Mouse (Mus musculus): ENCODE results near the gene Krt19. TPM values are rescaled to one million over a fixed set of nuclear protein-coding genes. Genes with fewer than 3 reads are reported as not detected.

Krt19 gene
- polyA plus RNA-seq, 1 experiment from 2014 or later, result 12.4 TPM

DNA sequence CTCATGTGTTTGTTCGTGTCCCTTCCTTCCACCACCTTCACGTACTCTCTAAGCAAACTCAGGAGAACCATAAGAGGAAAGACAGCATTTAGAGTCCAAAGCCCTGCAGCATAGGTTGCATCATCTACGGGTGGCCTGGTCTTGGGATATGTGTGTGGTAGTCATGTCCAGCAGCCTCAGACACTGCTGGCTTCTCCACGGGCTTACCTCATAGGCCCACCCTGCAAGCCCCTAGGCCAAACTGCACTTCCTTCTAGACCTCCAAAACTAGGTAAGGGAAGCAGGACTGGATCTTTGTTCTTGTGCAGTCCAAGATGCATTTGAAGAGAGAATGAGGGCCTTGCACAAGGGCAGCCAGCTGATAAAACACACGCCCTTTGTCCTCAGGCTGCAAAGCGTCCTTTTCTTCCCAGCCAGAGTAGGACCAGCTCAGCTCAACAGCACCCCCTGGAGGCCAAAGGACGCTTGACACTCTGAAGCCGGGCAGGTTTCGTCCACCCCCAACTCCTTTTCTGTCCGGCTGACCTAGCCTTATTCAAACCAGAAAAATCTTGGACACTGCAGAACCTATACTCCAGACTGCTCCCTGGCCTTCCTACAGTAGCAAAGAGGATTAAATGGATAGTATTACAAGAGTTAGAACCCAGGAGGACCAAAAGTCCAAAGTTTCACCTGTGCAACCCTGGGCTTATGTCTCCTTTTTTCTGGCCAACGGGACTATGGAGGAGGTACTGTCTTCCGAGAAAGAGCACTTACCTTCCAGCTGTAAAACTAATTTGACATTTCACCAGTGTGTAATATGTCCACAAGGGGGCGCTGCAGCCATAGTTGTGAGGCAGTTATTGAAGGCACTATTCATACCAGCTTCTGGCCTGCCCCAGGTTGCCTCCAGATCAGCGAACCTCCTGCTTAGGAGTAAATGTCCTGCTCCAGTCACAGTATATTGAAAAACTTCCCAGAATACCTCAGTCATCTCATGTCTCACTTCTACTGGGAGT, 20.6 kb upstream of the Krt19 start:
- Histone ChIP-seq H3K36me3 (ENCODE audit: control insufficient read depth, insufficient read depth, low read length) (no peaks in the 10 kb centered on the region), H3K4me3 (ENCODE audit: low read depth, low read length) (no peak overlapping the region), H3K4me2 (no peak overlapping the region), H3K9ac (ENCODE audit: low read depth, low read length) (no peak overlapping the region), H3K27ac (ENCODE audit: low read depth, low read length) (no peak overlapping the region), H3K9me3 (ENCODE audit: control insufficient read depth, low read length) (no peaks in the 10 kb centered on the region), H3K4me1 (replicated peaks; ENCODE audit: control insufficient read depth, insufficient read depth, low read length) (0 out of 2 replicates have a peak, but pooled peaks cover 4% of the 10 kb centered on the region), H3K27me3 (replicated peaks; ENCODE audit: control insufficient read depth, insufficient read depth, low read length) (no peaks in the 10 kb centered on the region)
- 27% methylated on average over 14 of the region's 14 CpGs for WGBS
- DNase-seq (ENCODE audit: low spot score), result peak; percentile 65
- ATAC-seq (replicated peaks; ENCODE audit: low FRiP score), result peak; percentile 36

DNA sequence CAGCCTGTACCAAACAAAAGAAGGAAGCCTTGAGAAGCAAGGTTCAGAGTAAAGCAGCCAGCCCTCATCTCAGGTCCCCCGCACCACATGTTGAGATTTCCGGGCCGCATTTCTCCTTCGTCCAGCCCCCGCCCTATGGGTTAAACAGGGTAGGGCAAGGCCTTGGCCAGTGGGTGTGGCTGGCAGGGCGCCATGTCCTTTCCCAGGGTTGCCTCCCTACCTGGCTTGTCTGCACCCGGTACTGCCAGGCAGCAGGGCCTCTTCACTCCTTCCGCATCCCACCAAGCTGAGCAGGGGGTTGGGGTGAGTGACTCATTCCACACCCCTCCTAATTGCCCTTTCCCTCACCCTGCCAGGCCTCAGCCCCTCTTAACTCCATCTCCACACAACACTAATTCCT, 19.6 kb upstream of the Krt19 start:
- Histone ChIP-seq H3K27ac (ENCODE audit: low read depth, low read length) (no peak overlapping the region), H3K4me1 (replicated peaks; ENCODE audit: control insufficient read depth, insufficient read depth, low read length) (0 out of 2 replicates have a peak, but pooled peaks cover 5% of the 10 kb centered on the region)
- DNase-seq (ENCODE audit: low spot score), result no peak

DNA sequence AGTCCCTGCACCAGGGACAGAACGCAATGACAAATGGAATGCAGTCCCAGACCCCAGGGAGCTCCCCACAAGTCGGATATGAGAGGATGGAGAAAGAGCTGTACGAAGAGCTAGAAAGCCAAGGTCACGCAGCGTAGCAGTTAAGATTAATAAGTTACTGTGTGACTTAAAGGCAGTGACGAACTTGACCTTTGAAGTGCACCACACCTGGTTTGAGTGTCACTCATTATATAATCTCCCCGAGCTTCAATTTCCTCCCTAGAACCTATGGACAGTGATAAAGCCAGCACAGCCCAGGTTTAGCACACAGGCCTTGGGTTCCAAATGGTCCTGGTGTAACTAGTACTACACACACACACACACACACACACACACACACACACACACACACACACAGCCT, 15.9 kb upstream of the Krt19 start:
- Histone ChIP-seq H3K9ac (ENCODE audit: low read depth, low read length) (no peak overlapping the region), H3K4me1 (replicated peaks; ENCODE audit: control insufficient read depth, insufficient read depth, low read length) (0 out of 2 replicates have a peak, but pooled peaks cover 5% of the 10 kb centered on the region), H3K4me3 (ENCODE audit: low read depth, low read length) (no peak overlapping the region), H3K9me3 (ENCODE audit: control insufficient read depth, low read length) (no peaks in the 10 kb centered on the region), H3K27ac (ENCODE audit: low read depth, low read length) (no peak overlapping the region), H3K36me3 (ENCODE audit: control insufficient read depth, insufficient read depth, low read length) (no peaks in the 10 kb centered on the region), H3K27me3 (replicated peaks; ENCODE audit: control insufficient read depth, insufficient read depth, low read length) (no peaks in the 10 kb centered on the region), H3K4me2 (no peak overlapping the region)
- 50% methylated on average over 7 of the region's 7 CpGs for WGBS
- DNase-seq (ENCODE audit: low spot score) (no peak), ATAC-seq (replicated peaks; ENCODE audit: low FRiP score) (no peak)

More for the DNA sequence above, 19.6 kb upstream of the Krt19 start:
- ATAC-seq (replicated peaks; ENCODE audit: low FRiP score), result no peak
- Histone ChIP-seq H3K9me3 (ENCODE audit: control insufficient read depth, low read length) (no peaks in the 10 kb centered on the region), H3K27me3 (replicated peaks; ENCODE audit: control insufficient read depth, insufficient read depth, low read length) (no peaks in the 10 kb centered on the region), H3K4me2 (no peak overlapping the region), H3K4me3 (ENCODE audit: low read depth, low read length) (no peak overlapping the region), H3K9ac (ENCODE audit: low read depth, low read length) (no peak overlapping the region), H3K36me3 (ENCODE audit: control insufficient read depth, insufficient read depth, low read length) (no peaks in the 10 kb centered on the region)
- 63% methylated on average over 8 of the region's 8 CpGs for WGBS

DNA sequence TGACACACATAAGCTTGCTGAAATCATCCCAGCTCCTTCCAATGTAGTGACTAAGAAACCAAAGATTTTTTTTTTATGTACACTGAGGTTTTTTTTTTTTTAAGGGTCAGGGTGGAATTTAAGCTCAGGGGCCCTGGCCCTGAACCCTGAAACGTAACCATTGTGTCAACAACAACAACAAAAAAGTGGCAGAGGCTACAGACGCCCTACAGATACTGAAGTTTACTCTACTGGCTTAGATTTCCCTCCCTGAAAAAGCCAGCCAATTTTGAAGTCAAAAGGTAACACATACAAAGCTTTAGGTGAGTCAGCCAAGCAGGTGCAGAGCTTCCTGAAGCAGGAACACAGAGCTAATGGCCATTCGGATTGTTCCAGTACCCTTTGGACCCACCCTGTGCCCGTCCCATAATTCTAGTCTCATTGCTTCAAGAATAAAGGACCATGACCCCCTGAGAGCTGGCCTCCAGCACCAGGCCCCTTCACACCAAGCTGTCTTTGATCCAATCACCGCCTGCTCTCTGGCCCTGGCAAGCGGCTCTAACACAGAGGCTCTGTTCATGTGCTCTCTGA, 9.5 kb upstream of the Krt19 start:
- 63% methylated on average over 6 of the region's 6 CpGs for WGBS
- no peaks in the 10 kb centered on the region for H3K36me3 ChIP-seq (ENCODE audit: control insufficient read depth, insufficient read depth, low read length)
- no peaks in the 10 kb centered on the region for H3K9me3 ChIP-seq (ENCODE audit: control insufficient read depth, low read length)
- no peaks in the 10 kb centered on the region for H3K4me1 ChIP-seq (replicated peaks; ENCODE audit: control insufficient read depth, insufficient read depth, low read length)
- no peak for DNase-seq (ENCODE audit: low spot score)
- H3K4me2 ChIP-seq, result no peak overlapping the region
- no peaks in the 10 kb centered on the region for H3K27me3 ChIP-seq (replicated peaks; ENCODE audit: control insufficient read depth, insufficient read depth, low read length)
- no peak overlapping the region for H3K4me3 ChIP-seq (ENCODE audit: low read depth, low read length)
- H3K9ac ChIP-seq (ENCODE audit: low read depth, low read length), result no peak overlapping the region
- no peak for ATAC-seq (replicated peaks; ENCODE audit: low FRiP score)
- H3K27ac ChIP-seq (ENCODE audit: low read depth, low read length), result no peak overlapping the region

DNA sequence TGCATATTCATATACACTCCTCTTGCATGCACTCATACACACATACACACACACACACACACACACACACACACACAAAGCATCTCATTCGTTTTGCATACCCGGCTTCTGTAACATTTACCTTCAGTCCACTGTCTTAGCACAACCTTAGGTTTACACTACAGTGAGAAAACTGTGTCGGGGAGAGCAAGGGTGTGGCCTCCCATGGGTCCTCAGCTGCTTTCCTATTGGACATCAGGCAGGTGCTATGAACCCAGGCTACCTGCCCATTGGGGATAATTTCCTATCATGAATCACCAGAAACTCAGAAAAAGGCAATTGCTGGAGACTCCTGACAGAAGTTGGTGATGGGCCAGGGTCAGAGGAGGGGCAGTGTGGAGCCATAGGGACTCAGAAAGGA, 8.9 kb upstream of the Krt19 start:
- WGBS, result 81% methylated on average over 3 of the region's 3 CpGs
- no peak overlapping the region for H3K27ac ChIP-seq (ENCODE audit: low read depth, low read length)
- H3K4me2 ChIP-seq, result no peak overlapping the region
- no peak for ATAC-seq (replicated peaks; ENCODE audit: low FRiP score)
- no peak overlapping the region for H3K4me3 ChIP-seq (ENCODE audit: low read depth, low read length)
- no peaks in the 10 kb centered on the region for H3K27me3 ChIP-seq (replicated peaks; ENCODE audit: control insufficient read depth, insufficient read depth, low read length)
- DNase-seq (ENCODE audit: low spot score), result no peak
- no peaks in the 10 kb centered on the region for H3K4me1 ChIP-seq (replicated peaks; ENCODE audit: control insufficient read depth, insufficient read depth, low read length)
- H3K9ac ChIP-seq (ENCODE audit: low read depth, low read length), result no peak overlapping the region
- no peaks in the 10 kb centered on the region for H3K36me3 ChIP-seq (ENCODE audit: control insufficient read depth, insufficient read depth, low read length)
- H3K9me3 ChIP-seq (ENCODE audit: control insufficient read depth, low read length), result no peaks in the 10 kb centered on the region

DNA sequence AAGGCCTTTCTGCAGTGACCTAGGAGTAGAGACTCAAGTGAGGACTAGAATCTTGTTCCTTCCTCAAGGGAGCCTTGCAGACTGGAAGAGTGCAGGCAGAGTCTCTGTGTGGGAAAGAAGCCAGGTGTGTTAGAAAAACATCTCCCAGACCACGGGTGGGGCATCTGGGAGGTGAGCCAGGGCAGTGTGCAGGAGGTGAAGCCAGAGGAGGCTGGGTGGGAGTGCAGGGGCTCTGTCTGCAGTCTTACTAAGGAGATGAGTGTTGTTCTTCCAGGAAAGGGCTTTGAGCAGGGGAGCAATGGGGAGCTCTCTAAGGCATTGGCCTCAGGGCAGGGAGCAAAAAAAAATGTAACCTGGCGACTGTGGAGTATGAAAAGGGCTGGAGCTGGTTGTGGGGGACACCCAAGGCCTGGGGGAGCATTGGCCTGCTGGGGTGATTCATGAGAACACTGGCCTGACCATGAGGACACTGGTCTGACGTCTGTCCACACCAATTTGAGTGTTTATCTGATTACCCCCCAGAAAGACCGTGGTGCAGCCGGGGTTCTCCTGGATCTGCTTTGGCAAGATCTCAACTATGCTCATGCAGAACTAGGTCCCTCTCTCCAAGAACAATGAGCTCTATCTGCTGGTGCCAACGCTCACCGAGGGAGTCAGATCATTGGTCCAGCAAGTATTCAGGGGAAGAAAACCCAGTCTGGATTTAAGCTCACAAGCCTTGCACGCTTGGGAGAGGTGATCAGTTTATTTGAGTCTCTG, 7.2 kb upstream of the Krt19 start:
- H3K36me3 ChIP-seq (ENCODE audit: control insufficient read depth, insufficient read depth, low read length), result no peaks in the 10 kb centered on the region
- H3K4me2 ChIP-seq, result no peak overlapping the region
- no peak overlapping the region for H3K9ac ChIP-seq (ENCODE audit: low read depth, low read length)
- WGBS, result 65% methylated on average over 8 of the region's 8 CpGs
- no peaks in the 10 kb centered on the region for H3K27me3 ChIP-seq (replicated peaks; ENCODE audit: control insufficient read depth, insufficient read depth, low read length)
- H3K9me3 ChIP-seq (ENCODE audit: control insufficient read depth, low read length), result no peaks in the 10 kb centered on the region
- H3K4me3 ChIP-seq (ENCODE audit: low read depth, low read length), result no peak overlapping the region
- no peak for DNase-seq (ENCODE audit: low spot score)
- no peak overlapping the region for H3K27ac ChIP-seq (ENCODE audit: low read depth, low read length)
- no peaks in the 10 kb centered on the region for H3K4me1 ChIP-seq (replicated peaks; ENCODE audit: control insufficient read depth, insufficient read depth, low read length)
- ATAC-seq (replicated peaks; ENCODE audit: low FRiP score), result no peak

DNA sequence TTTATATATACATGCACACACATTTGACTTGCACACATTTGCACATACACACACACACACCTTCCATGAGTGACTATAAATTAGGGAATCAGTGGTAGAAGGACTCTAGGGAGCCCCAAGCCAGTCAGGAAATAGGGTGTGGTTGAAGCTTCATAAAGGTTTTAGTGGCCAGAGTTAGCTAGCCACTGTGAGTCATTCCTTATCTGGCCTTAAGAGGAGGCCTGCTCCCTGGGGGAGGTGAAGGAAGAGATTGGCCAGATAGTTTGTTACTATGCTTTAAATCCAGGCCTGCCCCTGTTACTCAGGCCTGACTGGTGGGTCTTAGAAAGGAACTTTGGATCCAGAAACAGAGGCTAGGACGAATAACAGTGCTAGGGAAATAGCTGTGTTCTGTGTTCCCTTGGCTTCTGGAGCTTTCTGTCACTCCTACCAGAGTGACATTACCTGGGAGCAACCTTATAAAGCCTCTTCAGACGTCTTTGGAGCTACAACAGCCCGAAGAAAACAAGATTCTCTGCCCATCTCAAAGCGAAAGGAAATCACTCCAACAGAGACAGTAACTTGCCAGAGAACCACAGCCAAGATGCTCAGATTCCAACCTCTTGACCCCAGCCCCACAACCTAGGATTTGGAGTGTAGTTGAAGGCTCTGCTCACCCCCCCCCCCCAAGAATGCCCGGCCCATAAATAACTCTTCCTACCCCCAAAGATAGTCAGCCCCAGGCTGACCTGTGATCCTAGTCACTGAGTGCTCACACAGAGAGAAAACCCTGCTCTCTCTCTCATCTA, 705 bp downstream of the Krt19 start:
- Histone ChIP-seq H3K4me2 (no peak overlapping the region), H3K4me3 (ENCODE audit: low read depth, low read length) (no peak overlapping the region), H3K9me3 (ENCODE audit: control insufficient read depth, low read length) (no peaks in the 10 kb centered on the region), H3K27me3 (replicated peaks; ENCODE audit: control insufficient read depth, insufficient read depth, low read length) (peaks cover 24% of the 10 kb centered on the region), H3K4me1 (replicated peaks; ENCODE audit: control insufficient read depth, insufficient read depth, low read length) (no peaks in the 10 kb centered on the region), H3K9ac (ENCODE audit: low read depth, low read length) (no peak overlapping the region), H3K36me3 (ENCODE audit: control insufficient read depth, insufficient read depth, low read length) (no peaks in the 10 kb centered on the region), H3K27ac (ENCODE audit: low read depth, low read length) (no peak overlapping the region)
- WGBS, result 41% methylated on average over 5 of the region's 5 CpGs
- DNase-seq (ENCODE audit: low spot score) (no peak), ATAC-seq (replicated peaks; ENCODE audit: low FRiP score) (no peak)

Data from liver, embryonic 11.5 days (tissue).